Mouse (Mus musculus): Measurements from ENCODE around the gene Mypn.

DNA sequence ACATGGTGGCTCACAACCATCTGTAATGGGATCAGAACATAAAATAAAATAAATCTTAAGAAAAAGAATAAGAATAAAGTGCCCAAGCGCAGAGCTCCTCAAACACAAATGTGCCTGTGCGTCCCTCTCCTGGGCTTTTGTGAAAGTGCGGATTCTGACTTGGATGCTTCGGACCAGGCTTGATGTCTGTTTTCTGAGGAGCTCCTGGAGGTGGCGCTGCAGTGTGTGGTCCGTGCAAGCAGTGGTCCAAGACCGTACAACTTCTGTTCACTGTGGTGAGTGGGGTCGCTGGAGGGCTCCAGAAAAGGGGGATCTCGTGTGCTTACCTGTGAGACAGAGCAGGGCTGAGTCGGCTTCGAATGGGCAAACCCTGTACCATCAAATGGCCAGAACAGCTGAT, 78.4 kb downstream of the Mypn start:
- TF ChIP-seq MAX (IDR thresholded peaks at IDR 0.05; ENCODE audit: low read length), result no peak
- peak in 1 of 2 experiments; percentile 31; a peak in 1 of 4 replicates for TF ChIP-seq CTCF (conservative IDR thresholded peaks at IDR 0.05 in 1 of 2, IDR thresholded peaks at IDR 0.05 in 1 of 2; ENCODE audit: low read depth in 2 of 2, low read length in 2 of 2)
- no peak for TF ChIP-seq ELF1 (IDR thresholded peaks at IDR 0.05; ENCODE audit: low read depth, low read length)
- no peak for TF ChIP-seq SMC3 (IDR thresholded peaks at IDR 0.05; ENCODE audit: low read depth, low read length)
- TF ChIP-seq POLR2A (IDR thresholded peaks at IDR 0.05; ENCODE audit: low read depth, low read length), result no peak
- TF ChIP-seq JUND (conservative IDR thresholded peaks at IDR 0.05; ENCODE audit: low read depth, low read length), result no peak
- TF ChIP-seq E2F4 (IDR thresholded peaks at IDR 0.05; ENCODE audit: insufficient replicate concordance, low read depth, low read length), result no peak
- TF ChIP-seq UBTF (IDR thresholded peaks at IDR 0.05; ENCODE audit: low read depth, low read length), result no peak
- no peak for TF ChIP-seq ZC3H11A (IDR thresholded peaks at IDR 0.05; ENCODE audit: low read depth, low read length)
- no peak for TF ChIP-seq MYC (IDR thresholded peaks at IDR 0.05; ENCODE audit: low read depth, low read length)
- TF ChIP-seq POLR2AphosphoS2 (IDR thresholded peaks at IDR 0.05; ENCODE audit: low read depth, low read length), result no peak
- no peak for TF ChIP-seq EP300 (IDR thresholded peaks at IDR 0.05; ENCODE audit: low read length)

Data from CH12.LX (cell line).